Comparison of ENCODE assay signal across 25 mouse cellular contexts in genomic region chr4:66875751-66876150, GRCm38 (mm10).
"Had no signal": no experiment of that assay in that cellular context is flagged by ENCODE, and none has a peak within 500 bp of the region (broad histone marks: within the 10 kb centered on the region; RNA-seq: fewer than 3 reads in every experiment).

No protein-coding gene starts in this region.

- DNase-seq: gastrocnemius, adult 2 months; gastrocnemius, postnatal 14 days; gastrocnemius, postnatal 36 days; heart, adult 11 months; heart, adult 2 months; heart, postnatal 14 days; heart, postnatal 36 days; kidney, adult 18-20 months; kidney, adult 8-10 months; kidney, postnatal 10 days; kidney, postnatal 25 days; layer of hippocampus, postnatal 36 days; left cerebral cortex, postnatal 4 days; liver, embryonic 13.5 days had no signal

- H3K4me3 ChIP-seq: gastrocnemius, adult 2 months; heart, adult 2 months; heart, embryonic 13.5 days; heart, embryonic 15.5 days; hindbrain, embryonic 13.5 days; hindbrain, embryonic 15.5 days; kidney, embryonic 15.5 days; layer of hippocampus, adult 2 months; limb, embryonic 13.5 days; limb, embryonic 15.5 days; liver, embryonic 13.5 days had no signal

- H3K27me3 ChIP-seq: heart, embryonic 13.5 days; heart, embryonic 15.5 days; hindbrain, embryonic 13.5 days; hindbrain, embryonic 15.5 days; kidney, embryonic 15.5 days; limb, embryonic 13.5 days; limb, embryonic 15.5 days; liver, embryonic 13.5 days had no signal

- H3K9ac ChIP-seq: heart, embryonic 13.5 days; heart, embryonic 15.5 days; hindbrain, embryonic 13.5 days; hindbrain, embryonic 15.5 days; kidney, embryonic 15.5 days; limb, embryonic 13.5 days; limb, embryonic 15.5 days; liver, embryonic 13.5 days had no signal

- H3K4me1 ChIP-seq: heart, embryonic 13.5 days; heart, embryonic 15.5 days; hindbrain, embryonic 13.5 days; hindbrain, embryonic 15.5 days; limb, embryonic 13.5 days; liver, embryonic 13.5 days had no signal

- H3K27ac ChIP-seq: gastrocnemius, adult 2 months; heart, adult 2 months; heart, embryonic 13.5 days; heart, embryonic 15.5 days; hindbrain, embryonic 13.5 days; hindbrain, embryonic 15.5 days; hindbrain, postnatal 0 days; kidney, embryonic 15.5 days; layer of hippocampus, adult 2 months; limb, embryonic 13.5 days; limb, embryonic 15.5 days; liver, embryonic 13.5 days had no signal

- H3K4me2 ChIP-seq: heart, embryonic 11.5 days; heart, embryonic 13.5 days; heart, embryonic 15.5 days; hindbrain, embryonic 13.5 days; hindbrain, embryonic 15.5 days; kidney, embryonic 15.5 days; limb, embryonic 13.5 days; limb, embryonic 15.5 days; liver, embryonic 13.5 days had no signal

- H3K9me3 ChIP-seq: heart, embryonic 13.5 days; heart, embryonic 15.5 days; hindbrain, embryonic 13.5 days; hindbrain, embryonic 15.5 days; kidney, embryonic 15.5 days; limb, embryonic 13.5 days; limb, embryonic 15.5 days; liver, embryonic 13.5 days had no signal

- ATAC-seq: hindbrain, postnatal 0 days; intestine, postnatal 0 days had no signal

- H3K36me3 ChIP-seq: heart, embryonic 13.5 days; heart, embryonic 15.5 days; hindbrain, embryonic 13.5 days; hindbrain, embryonic 15.5 days; kidney, embryonic 15.5 days; limb, embryonic 13.5 days; limb, embryonic 15.5 days; liver, embryonic 13.5 days had no signal
